Mouse (Mus musculus) G1E (cell line): Measurements from ENCODE around the gene Tmc4.

Source experiments
- CTCF ChIP-seq: IDR thresholded peaks from 2 replicates; pipeline ENCODE4 v1.5.1; 2012; ENCODE audit warnings: low read depth, low read length, inconsistent platforms, mixed read lengths
- GATA1 ChIP-seq: IDR thresholded peaks from 2 replicates; pipeline ENCODE4 v1.6.1; 2012; ENCODE audit warnings: borderline replicate concordance, low read length, inconsistent platforms, mixed read lengths
- GATA2 ChIP-seq: IDR thresholded peaks from 2 replicates; pipeline ENCODE4 v1.6.1; 2012; ENCODE audit warnings: low read depth, low read length, inconsistent platforms, borderline replicate concordance
- POLR2AphosphoS5 ChIP-seq: IDR thresholded peaks from 2 replicates; pipeline ENCODE4 v1.6.1; 2012; ENCODE audit warnings: low read depth, low read length, inconsistent platforms; ENCODE audit not compliant: insufficient replicate concordance
- TAL1 ChIP-seq: conservative IDR thresholded peaks from 2 replicates; pipeline ENCODE4 v1.6.1; 2012; ENCODE audit warnings: low read depth, low read length, inconsistent platforms, mixed read lengths

DNA sequence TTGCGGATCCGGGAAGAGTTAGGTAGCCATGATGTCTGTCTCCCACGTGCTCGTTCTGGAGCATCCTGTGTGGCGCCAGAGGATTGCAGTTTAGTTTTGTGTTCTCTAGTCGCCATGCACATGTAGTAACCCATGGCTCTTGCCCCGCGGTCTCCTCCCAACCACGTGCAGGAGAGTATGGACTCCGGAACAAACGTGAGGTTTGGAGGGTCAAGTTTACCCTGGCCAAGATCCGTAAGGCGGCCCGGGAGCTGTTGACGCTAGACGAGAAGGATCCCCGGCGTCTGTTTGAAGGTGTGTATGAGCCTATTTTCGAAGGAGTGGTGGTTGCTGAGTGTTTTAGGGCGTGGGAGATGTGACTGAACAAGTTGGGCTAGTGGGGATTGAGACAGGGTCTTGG, 27.1 kb upstream of the Tmc4 start:
- TF ChIP-seq CTCF, result no peak
- no peak for TF ChIP-seq POLR2AphosphoS5
- TF ChIP-seq GATA1, result no peak
- TF ChIP-seq TAL1, result no peak
- TF ChIP-seq GATA2, result no peak
